Mouse (Mus musculus): Measurements from ENCODE around the gene Maml2.

Gene Maml2

DNA sequence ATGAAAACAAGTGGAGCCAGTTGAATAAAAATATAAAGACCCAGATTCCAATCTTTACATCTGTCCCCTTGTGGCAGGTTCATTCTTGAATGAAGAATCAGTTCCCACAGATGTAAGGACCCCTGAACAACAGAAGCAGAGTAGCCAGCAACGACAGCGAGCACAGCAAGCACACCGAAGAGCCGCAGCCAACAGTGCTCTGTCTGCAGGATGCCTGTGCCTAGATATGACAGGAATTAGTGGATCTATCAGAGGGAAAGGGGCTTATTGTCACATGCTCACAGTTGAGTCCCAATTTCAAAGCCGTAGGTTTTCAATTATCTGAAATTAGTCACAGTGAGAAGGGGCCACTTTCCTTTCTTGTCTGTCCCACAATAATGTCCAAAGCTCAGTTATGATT, 238.0 kb downstream of the Maml2 start:
- DNase-seq (ENCODE audit: low spot score): no peak

DNA sequence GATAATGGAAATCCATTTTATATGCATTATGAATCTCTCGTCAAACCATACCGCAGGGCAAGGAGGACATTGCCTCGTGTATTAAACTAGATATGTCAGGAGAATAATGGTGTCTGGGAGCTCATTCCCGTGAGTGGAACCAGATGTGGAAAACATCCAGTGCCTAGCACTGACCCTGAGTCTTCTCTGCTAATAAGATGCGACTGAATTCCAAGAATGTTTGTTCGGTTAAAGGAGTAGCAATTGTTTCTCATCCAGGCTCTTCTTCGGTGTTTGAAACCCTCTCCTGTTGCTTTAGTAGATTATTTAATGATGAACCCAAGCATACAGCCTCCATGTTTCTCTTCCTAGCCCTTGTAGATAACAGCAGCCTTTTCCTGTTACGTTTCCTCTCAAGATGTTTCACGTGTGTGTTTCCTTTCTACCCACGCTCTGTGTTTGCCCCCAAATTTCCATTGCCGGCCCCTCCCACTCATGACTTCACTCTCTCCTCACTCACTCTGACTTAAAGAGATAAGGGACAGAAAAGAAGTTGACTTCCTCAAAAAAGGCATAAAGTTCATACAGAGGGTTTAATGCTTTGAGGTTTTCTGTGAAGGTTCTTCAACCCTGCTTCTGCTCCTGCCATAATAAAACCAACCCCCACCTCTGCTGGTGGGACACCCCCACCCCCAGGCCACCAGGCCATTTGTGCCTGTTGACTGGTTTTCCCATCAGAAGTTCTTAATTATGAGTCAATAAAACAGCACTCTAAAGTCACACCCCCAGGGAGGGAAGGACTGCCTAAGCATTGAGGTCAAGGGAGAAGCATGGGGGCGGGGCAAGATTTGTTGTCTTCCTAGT, 238.9 kb downstream of the Maml2 start:
- no peak for DNase-seq (ENCODE audit: low spot score)

DNA sequence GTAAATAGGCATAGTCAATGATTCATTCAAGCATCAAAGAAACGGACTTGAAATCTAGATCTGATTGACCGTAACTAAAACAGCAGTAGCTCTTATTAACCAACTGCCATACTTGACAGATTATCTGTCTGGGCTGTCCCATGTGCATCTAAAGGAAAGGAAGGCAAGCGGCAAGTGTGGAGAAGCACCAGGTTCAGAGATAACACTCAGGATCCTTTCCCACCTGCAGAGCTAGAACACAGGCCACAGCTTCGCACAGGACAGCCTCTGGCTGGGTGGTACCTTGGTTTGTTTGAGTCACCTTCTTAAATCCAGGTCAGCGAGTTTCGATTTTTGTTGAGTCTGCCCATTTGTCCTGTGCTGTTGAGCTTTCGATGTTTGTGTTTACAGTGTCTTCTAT, 240.4 kb downstream of the Maml2 start:
- no peak for DNase-seq (ENCODE audit: low spot score)

DNA sequence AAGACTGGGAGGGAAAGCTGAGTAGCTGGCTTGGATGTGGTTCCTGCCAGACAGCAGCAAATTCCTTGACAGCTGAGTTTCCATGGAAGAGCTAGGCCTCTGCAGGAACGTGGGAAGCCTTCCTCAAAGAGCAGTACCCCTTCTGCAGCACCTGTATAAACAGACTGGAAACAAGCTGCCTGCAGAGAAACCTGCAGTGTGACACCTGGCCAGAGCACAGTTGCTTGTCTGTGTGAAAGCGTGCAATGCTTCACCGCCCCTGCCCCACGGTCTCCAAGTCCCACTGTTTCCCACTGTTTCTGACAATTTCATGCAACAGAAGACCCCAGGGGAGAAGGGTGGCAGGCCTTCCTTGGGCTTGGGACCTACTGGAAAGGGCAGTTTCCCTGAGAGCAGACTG, 241.8 kb downstream of the Maml2 start:
- no peak for DNase-seq (ENCODE audit: low spot score)

DNA sequence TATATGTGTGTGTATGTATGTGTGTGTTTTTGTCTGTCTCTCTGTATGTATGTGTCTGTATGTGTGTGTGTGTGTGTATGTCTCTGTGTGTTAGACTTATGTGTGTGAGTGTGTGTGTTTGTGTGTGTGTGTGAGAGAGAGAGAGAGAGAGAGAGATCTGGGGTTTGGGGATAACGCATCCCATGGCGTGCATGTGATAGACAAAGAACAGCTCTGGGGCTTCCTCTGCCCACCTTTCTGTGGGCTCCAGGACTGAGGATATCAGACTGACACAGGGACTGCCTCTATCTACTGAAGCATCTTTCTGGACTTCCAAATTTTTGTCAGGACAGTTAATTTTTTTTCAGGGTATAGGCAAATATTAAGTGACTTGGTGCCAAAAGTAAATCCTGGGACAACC, 242.5 kb downstream of the Maml2 start:
- no peak for DNase-seq (ENCODE audit: low spot score)

DNA sequence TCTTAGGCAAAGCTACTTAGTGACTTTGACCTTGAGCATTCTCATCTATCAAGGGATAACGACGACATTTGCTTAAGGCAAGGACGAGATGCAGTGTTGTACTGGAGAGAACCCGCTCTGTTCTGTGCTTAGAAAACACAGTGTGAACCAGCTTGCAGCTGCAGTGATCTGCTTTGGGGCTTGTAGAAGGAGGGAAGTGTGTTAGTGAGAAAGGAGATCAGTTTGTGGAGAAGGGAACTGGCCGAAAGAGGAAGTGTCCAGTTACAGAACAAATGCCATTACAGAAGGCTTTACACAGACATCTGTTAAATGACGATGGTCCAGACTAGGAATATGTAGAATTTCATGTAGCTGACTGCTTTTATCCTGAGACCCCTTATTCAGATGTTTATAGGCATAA, 243.0 kb downstream of the Maml2 start:
- no peak for DNase-seq (ENCODE audit: low spot score)

DNA sequence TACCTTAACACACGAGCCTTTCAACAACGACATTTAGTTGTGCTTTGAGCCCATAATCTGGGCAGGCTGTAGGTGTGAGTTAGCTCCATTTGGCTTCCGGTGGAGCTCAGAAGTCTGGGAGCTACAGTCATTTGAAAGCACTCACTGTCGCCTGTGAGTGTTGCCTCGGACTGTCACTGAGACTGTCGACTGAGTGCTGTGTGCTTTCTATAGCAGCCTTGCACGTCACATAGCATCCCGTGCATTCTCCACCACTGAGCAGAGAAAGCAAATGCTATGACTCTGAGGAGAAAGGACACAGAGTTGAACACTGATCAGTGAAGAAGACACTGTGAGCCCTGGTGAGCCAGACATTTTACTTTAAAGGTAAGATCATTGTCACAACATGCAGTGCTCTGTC, 245.4 kb downstream of the Maml2 start:
- no peak for DNase-seq (ENCODE audit: low spot score)

DNA sequence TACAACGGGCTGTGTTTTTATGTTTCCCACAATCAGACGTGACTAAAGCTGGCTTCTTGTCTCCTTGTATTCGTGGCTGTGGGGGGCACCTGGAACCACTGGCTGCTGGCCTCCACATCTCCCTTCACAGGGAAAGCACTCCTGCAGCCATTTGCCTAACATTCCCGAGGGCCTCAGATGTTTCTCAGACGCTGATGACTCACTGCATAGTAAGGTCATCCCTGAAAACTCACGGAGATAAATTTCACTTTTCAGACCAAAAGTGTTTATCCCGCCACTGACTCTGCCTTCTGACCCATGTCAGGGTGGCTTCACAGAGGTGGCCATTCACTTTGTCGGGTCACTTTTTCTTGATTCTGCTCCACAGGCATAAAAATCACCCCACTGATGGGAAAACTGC, 246.4 kb downstream of the Maml2 start:
- no peak for DNase-seq (ENCODE audit: low spot score)

DNA sequence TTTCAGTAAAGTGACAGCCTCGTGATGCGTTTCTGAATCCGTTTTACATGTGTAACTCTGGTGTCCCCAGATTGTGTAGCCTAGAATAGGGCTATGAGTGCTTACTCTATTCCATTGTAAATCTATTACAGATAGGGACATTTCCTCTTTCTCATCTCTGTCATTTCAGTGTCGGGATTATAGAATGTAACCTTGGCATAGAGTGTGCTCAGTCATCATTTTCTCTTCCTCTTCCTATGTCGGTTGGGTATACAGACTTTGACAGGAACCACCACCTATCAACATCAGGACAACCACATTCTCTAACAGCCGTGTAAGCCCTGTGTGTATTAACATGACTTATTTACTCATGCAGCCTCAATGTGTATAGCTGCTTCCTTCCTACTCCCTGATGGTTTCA, 248.0 kb downstream of the Maml2 start:
- no peak for DNase-seq (ENCODE audit: low spot score)

DNA sequence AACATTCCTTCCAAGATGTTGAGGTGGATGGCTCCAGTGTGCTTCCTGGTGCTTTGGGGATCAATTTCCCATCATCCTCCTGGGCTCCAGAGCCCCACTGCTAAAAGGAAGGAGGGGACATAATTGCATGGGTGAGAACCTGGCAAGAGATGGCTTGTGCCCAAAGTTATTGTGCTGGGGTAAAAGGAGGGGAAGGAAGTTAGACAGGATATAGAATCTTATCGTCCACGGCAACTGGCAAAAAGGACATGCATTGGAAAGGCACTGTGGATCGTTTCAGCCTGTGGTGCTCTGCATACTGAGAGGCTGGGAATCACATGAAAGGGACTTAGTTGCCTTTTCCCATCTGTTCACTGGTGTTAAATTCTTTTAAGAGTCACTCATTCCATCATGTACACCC, 252.2 kb downstream of the Maml2 start:
- DNase-seq (ENCODE audit: low spot score): no peak

DNA sequence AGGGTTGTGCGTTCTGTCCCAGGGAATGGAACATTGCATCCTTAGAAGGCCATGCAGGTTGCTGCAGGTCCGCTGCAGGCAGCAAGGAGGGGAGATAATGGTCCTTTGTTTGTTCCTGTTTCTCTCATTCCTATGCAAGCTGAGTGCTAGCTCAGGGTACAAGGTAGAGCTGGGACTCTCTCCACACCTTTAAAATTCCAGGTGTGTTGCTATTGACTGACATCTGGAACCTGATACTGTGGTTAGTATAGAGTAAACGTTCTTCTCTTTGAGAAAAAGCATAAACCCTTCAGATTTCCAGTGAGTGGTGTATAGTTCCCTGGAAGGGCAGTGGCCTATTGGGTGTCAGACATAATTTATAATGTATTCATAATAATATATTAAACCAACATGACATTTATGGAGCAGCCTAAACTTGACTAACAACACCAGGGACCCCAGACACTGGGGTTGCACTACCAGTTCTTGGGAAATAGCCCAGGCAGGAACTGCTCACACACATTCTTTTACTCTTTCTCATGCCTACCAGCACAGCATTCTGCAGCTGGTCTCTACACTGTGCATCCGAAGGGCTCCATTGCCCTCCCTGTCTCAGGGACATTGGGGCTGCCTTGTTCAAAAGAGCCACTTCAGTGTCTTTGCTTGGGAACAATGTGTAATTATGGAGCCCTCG, 254.8 kb downstream of the Maml2 start:
- no peak for DNase-seq (ENCODE audit: low spot score)

DNA sequence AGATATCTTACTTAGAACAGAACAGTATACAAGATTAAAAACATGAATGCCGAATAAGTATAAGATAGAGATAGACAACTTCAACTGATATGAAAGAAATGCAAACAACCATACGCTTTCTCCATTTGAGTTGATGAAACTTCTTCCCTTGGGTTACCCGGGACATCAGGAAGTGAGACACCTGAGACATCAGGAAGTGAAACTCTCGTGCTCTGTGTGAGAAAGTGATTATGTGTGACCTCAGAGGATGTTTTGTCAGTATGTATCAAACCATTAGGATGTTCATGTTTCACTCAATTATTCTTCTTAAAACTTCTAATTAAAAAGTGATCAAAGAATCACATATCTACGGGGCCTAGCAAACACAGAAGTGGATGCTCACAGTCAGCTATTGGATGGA, 257.0 kb downstream of the Maml2 start:
- DNase-seq (ENCODE audit: low spot score): no peak

DNA sequence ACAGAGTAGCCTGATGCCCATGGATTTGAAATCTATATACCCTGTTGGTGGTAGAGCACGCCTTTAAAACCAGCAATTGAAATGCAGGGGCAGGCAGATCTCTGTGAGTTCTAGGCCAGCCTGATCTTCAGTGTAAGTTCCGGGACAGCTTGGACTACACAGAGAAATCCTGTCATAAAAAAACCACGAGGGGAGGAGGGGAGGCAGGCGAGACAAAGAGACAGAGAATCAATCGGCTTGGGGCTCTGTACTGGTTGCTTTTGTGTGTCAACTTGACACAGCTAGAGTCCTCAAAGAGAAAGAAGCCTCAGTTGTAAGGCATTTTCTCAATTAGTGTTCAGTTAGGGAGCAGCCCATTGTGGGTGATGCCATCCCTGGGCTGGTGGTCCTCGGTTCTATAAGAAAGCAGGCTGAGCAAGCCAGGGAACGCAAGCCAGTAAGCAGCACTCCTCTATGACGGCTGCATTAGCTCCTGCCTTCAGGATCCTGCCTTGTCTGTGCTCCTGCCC, 258.3 kb downstream of the Maml2 start:
- no peak for DNase-seq (ENCODE audit: low spot score)

DNA sequence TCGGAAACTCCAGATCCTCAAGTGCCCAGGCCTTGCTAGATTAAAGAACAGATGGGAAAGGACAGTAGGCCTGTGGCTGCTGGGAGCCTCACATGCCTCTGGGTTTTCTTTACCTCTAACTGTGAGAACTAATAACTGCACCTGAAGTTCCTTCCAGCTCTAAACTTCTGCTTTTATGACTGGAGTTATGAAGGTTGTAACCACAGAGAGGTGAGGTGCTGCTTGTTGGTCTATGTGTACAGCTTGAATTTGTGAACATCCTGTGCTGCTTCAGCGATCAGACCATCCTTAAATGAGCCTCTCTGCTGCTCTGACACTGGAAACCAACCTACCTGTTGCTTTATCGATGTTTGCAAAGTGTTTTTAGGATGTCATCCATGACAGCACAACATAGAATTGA, 258.9 kb downstream of the Maml2 start:
- DNase-seq (ENCODE audit: low spot score): no peak

DNA sequence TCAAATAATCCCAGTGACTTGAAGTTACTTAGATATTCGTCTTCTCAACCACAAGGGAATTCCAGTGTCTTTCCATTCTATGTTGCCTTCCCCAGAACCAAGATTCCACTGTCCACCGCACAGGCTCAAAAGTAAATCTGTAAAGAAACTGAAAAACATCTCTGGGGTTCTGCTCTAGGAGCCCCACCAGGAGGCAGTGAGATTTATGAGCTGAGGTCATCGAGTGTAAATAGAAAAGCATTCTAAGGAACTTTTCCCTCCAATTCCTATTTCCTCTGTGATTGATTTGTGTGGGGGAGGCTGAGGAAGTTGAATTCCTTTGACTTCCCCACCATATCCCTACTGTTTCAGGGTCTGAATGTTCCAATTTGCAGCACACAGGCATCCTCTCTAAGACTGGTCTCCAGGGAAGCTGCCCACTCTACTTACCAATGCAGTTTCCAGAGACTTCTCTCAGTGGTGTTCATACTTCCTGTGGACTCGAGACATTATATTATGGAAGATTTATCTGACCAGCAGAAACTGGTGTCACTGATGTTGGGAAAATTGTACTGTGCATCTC, 261.1 kb downstream of the Maml2 start:
- DNase-seq (ENCODE audit: low spot score): no peak

DNA sequence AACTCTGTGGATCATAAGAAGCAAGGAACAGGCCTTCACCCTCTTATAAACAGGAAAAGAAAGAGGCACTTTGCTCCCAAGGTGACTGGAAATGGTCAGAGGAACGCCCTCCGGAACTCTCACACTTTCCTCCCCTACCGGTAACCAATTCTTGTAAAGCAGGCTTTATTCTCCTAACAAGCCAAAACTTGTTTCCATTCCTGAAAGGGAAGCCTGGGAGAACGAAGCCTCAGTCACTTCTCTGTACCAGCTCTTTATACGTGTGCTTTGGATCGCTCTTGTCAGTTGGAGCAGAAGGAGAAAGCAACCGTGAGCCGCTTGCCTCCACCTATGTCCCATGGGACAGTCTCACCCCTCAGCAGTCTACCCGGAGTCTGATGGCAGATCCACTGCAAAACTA, 262.9 kb downstream of the Maml2 start:
- DNase-seq (ENCODE audit: low spot score): no peak

DNA sequence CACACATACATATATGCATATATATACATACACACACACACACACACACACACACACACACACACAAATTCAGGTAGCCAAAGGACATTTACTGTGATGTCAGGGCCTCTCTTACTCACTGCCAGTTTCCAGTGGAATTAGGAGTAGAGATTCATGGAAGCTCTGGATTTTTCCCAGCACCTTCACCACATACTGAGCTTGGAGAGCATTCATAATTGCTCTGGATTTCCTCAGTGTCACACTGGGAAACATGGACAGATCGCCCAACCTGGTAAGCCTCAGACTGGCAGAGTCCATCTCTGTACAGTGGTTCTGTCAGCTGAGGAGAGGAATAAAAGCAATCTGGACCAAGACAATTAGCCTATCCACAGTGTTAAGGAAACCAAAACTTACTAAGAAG, 263.6 kb downstream of the Maml2 start:
- no peak for DNase-seq (ENCODE audit: low spot score)

DNA sequence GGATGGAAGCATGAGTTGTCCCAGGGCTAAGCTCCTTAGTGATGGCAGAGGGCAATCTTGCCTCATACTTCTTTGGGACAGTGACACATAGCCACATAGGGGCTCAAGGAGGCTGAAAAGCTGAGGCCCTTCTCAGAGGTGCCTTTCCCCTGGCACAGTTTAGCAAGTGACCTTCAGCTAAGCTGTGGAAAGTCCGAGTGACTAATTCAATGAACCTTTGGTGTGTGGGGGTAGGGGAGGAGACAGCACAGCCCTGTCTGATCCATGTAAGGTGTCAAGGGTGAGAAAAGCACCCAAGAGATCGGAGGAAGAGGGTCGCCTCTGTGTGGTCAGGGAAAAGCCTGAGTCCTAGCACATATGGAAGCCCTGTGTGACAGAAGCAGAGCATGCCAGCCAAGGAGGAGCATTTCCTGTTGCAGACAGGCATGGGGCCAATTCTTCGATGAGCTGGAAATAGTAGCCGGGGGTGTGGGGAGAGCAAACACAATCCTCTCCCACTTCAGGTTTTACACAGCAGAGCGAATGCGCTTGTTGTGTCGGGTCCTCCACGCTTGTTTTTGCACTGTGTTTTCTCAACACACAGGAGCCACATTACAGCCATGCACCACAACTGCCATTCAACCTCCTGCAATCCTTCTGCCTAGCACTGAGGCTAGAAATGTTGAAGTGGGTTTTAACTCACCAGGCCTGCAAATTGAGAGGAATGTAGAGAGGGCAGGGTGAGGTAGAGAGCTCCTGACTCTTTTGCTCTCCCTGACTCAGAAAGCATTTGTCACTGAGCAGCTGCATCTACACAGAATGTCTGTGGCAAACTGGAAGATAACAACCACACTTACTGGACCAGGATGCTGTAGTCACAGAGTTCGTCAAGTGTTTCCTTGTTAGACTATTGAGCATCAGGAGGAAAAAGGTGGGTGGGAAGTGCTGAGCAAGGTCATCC, 266.0 kb downstream of the Maml2 start:
- DNase-seq (ENCODE audit: low spot score): peak; percentile 48

DNA sequence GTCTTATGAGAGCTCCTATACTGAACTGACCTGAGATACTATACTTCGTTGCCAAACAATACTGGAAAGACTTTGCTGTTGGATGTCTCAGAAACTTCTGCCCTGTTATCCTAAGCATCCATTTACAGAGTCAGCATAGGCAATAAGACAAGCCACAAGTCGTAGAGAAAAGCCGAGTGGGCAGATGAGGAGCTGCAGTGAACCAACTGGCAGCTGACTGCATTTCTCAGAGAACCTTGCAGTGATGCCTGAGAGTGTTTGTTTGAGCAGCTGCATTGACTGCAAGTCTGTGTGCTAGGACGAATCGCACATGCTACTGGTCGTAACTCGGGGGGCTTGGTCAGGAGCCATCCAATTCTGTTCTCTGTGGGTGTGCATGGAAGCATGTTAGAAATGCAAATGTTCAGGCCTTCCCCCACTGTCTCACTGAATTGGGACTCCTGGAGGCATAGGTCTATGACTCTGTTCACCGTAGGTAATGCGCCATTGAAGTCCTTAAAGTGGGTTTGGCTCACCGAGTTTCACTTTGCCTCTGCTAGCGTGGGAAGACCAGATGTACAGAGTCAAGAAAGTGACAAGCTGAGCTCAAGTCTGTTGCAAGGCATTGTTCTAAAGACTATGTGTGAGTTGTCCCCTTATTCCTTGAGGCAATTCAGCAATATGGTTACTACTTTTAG, 267.7 kb downstream of the Maml2 start:
- no peak for DNase-seq (ENCODE audit: low spot score)

DNA sequence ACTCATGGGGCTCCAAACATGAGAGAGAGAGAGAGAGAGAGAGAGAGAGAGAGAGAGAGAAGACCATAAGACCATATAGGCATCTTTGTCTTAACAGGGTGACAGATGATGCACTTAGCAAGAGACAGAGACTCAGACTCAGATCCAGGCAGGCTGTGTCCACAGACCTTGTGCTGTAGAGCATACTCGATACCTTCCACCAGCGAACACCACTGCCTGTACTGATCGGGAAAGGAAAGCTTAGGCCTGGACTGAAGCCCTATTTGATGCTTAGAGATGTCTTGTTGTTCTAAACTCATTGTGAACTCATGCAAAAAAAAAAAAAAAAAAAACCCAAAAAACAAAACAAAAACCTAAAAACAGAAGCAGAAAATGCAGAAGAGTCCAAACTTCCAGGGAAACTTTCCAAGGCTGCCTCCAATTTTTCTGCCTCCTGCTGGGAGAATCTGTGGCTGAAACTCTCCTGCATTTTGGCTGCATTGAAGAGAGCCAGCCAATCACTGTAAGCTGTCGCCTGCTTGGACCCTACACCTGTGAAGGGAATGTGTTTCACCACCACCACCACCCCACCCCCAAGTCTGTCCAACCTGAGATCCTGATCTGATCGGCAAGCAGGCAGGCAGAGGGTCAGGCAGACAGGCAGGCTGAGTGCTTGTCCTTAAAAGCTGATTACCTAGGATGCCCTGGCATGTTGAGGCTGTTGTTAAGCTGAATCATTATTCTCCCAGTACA, 268.6 kb downstream of the Maml2 start:
- no peak for DNase-seq (ENCODE audit: low spot score)

DNA sequence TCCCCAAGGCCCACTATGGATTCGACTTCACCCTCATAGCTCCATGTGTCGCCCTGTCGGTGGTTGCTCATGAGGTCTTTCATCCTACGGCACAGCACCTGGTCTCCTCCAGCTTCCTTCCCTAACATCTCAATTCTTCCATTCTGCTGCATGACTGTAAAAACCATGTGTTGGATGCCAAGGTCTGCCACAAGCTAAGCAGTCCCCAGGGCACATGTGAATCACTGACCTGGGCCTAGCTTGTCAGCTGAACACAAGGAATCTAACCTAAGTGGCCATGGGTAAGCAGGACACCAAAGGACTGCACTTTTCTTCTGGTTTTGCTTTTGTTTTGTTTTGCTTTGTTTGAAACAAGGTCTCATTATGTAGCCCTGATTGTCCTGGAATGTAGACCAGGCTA, 271.3 kb downstream of the Maml2 start:
- no peak for DNase-seq (ENCODE audit: low spot score)
